ENCODE assay signal across 11 mouse cellular contexts in the genomic region with DNA sequence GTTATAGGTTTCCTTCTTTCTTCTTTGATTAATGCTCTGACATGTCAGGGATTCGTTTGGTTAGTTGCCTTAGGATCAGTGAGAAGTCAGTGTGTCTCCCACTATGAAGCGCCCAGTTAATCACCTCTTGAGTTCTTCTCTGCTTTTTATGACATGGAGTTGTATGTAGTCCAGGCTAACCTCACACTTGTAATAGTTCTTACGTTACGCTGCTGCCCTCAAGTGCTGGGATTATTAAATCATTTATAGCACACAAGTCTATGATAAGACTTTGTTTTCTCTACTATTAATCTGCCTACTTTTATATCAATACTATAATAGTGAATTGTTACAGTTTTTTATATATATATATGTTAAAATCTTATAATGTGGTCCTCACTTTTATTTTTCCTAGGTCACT.
DNase-seq lines count a peak whose midpoint lies in the region; ATAC-seq lines count a peak whose summit lies in the region.
"Had no signal": no experiment of that assay in that cellular context is flagged by ENCODE, and none has a peak within 500 bp of the region (broad histone marks: within the 10 kb centered on the region; RNA-seq: fewer than 3 reads in every experiment).

No protein-coding gene starts in this region.

- peaks cover 35% of the 10 kb centered on the region; the same call in 1 of the 2 replicates for H3K36me3 ChIP-seq in embryonic facial prominence, embryonic 14.5 days (ENCODE audit: control insufficient read depth, insufficient read depth, low read length)
- 0 out of 2 replicates have a peak, but pooled peaks cover 9% of the 10 kb centered on the region for H3K36me3 ChIP-seq in embryonic facial prominence, embryonic 10.5 days (replicated peaks)
- peaks cover 15% of the 10 kb centered on the region for H3K36me3 ChIP-seq in kidney, embryonic 14.5 days (ENCODE audit: control insufficient read depth, insufficient read depth, low read length)
- H3K36me3 ChIP-seq: intestine, embryonic 15.5 days had no signal

- no peak overlapping the region for H3K4me3 ChIP-seq in embryonic facial prominence, embryonic 14.5 days (ENCODE audit: low read depth, low read length)
- no peak overlapping the region for H3K4me3 ChIP-seq in embryonic facial prominence, embryonic 10.5 days
- H3K4me3 ChIP-seq in kidney, embryonic 14.5 days (ENCODE audit: low read length) = no peak overlapping the region
- H3K4me3 ChIP-seq: intestine, embryonic 15.5 days had no signal

- no peaks in the 10 kb centered on the region for H3K9me3 ChIP-seq in embryonic facial prominence, embryonic 14.5 days (ENCODE audit: control insufficient read depth, low read length)
- no peaks in the 10 kb centered on the region for H3K9me3 ChIP-seq in embryonic facial prominence, embryonic 10.5 days
- H3K9me3 ChIP-seq in kidney, embryonic 14.5 days (ENCODE audit: control insufficient read depth, low read length) = no peaks in the 10 kb centered on the region
- H3K9me3 ChIP-seq: intestine, embryonic 15.5 days had no signal

- 80% methylated on average over 4 of the region's 4 CpGs for WGBS in embryonic facial prominence, embryonic 14.5 days
- 84% methylated on average over 4 of the region's 4 CpGs for WGBS in embryonic facial prominence, embryonic 10.5 days
- 58% methylated on average over 4 of the region's 4 CpGs for WGBS in kidney, embryonic 14.5 days

- no peak overlapping the region for H3K4me2 ChIP-seq in embryonic facial prominence, embryonic 14.5 days (ENCODE audit: low read depth, low read length)
- no peak overlapping the region for H3K4me2 ChIP-seq in kidney, embryonic 14.5 days (replicated peaks; ENCODE audit: low read depth, low read length)
- H3K4me2 ChIP-seq: intestine, embryonic 15.5 days had no signal

- DNase-seq in embryonic facial prominence, embryonic 14.5 days (ENCODE audit: low spot score) = peak; percentile 40
- DNase-seq in embryonic facial prominence, embryonic 10.5 days (ENCODE audit: low spot score) = no peak
- peak; percentile 20 for DNase-seq in kidney, postnatal 10 days
- DNase-seq in A20 (ENCODE audit: low read depth, low spot score) = peak; percentile 29
- peak; percentile 70 for DNase-seq in brain, adult 2 months (ENCODE audit: low read depth, low spot score)
- DNase-seq in Muller cell, postnatal 12 days (ENCODE audit: inconsistent ontology term) = no peak
- no peak for DNase-seq in left cerebral cortex, adult 8-10 months (ENCODE audit: low spot score in 2 of 2)
- DNase-seq: gastrocnemius, postnatal 14 days; heart, postnatal 10 days had no signal

- no peak for ATAC-seq in embryonic facial prominence, embryonic 14.5 days (ENCODE audit: low read depth)
- no peak for ATAC-seq in kidney, embryonic 14.5 days (ENCODE audit: low FRiP score, low TSS enrichment)
- ATAC-seq: intestine, embryonic 15.5 days had no signal

- no peak overlapping the region for H3K27ac ChIP-seq in embryonic facial prominence, embryonic 14.5 days (replicated peaks; ENCODE audit: low read depth, low read length)
- no peak overlapping the region for H3K27ac ChIP-seq in embryonic facial prominence, embryonic 10.5 days (replicated peaks)
- H3K27ac ChIP-seq in kidney, embryonic 14.5 days (ENCODE audit: low read depth, low read length) = no peak overlapping the region
- H3K27ac ChIP-seq: intestine, embryonic 15.5 days had no signal

- no peak overlapping the region for H3K9ac ChIP-seq in embryonic facial prominence, embryonic 14.5 days (ENCODE audit: low read depth, low read length)
- no peak overlapping the region for H3K9ac ChIP-seq in kidney, embryonic 14.5 days (ENCODE audit: low read depth, low read length)
- H3K9ac ChIP-seq: intestine, embryonic 15.5 days had no signal

- H3K4me1 ChIP-seq in embryonic facial prominence, embryonic 14.5 days (ENCODE audit: control insufficient read depth, insufficient read depth, low read length) = 0 out of 2 replicates have a peak, but pooled peaks cover 5% of the 10 kb centered on the region
- H3K4me1 ChIP-seq in embryonic facial prominence, embryonic 10.5 days = no peaks in the 10 kb centered on the region
- no peaks in the 10 kb centered on the region for H3K4me1 ChIP-seq in kidney, embryonic 14.5 days (ENCODE audit: control insufficient read depth, insufficient read depth, low read length)
- H3K4me1 ChIP-seq: intestine, embryonic 15.5 days had no signal

- H3K27me3 ChIP-seq in embryonic facial prominence, embryonic 14.5 days (replicated peaks; ENCODE audit: control insufficient read depth, insufficient read depth, low read length) = no peaks in the 10 kb centered on the region
- H3K27me3 ChIP-seq in embryonic facial prominence, embryonic 10.5 days (replicated peaks; ENCODE audit: low read depth, poor library complexity, severe bottlenecking) = no peaks in the 10 kb centered on the region
- H3K27me3 ChIP-seq in kidney, embryonic 14.5 days (ENCODE audit: control insufficient read depth, insufficient read depth, low read length) = no peaks in the 10 kb centered on the region
- H3K27me3 ChIP-seq: intestine, embryonic 15.5 days had no signal

Comparison
In these comparisons a context has a peak if more than half of its experiments do, and no peak if none do; other contexts are left out.
1. DNase-seq: peak in embryonic facial prominence, embryonic 14.5 days (single experiment), kidney, postnatal 10 days (single experiment), A20 (single experiment) and brain, adult 2 months (single experiment); none in embryonic facial prominence, embryonic 10.5 days (single experiment), Muller cell, postnatal 12 days (single experiment) and left cerebral cortex, adult 8-10 months (0 of 2).